Comparison of ENCODE assay signal across 8 mouse cellular contexts in genomic region chr15:79322991-79323790, GRCm38 (mm10). TPM values are rescaled to one million over a fixed set of nuclear protein-coding genes. Genes with fewer than 3 reads are reported as not detected.
DNase-seq lines count a peak whose midpoint lies in the region; ATAC-seq and TF ChIP-seq lines count a peak whose summit lies in the region.

No protein-coding gene starts in this region.

- H3K9ac ChIP-seq in heart, embryonic 11.5 days (ENCODE audit: low read depth, low read length), result peak overlapping the region; percentile 39; the same call in 1 of the 2 replicates
- no peak overlapping the region for H3K9ac ChIP-seq in kidney, postnatal 0 days (ENCODE audit: low read depth, low read length)

- no peaks in the 10 kb centered on the region for H3K9me3 ChIP-seq in heart, embryonic 11.5 days (replicated peaks; ENCODE audit: control insufficient read depth, low read length)
- no peaks in the 10 kb centered on the region for H3K9me3 ChIP-seq in kidney, postnatal 0 days (replicated peaks; ENCODE audit: low read length)

- no peak overlapping the region for H3K4me2 ChIP-seq in heart, embryonic 11.5 days
- H3K4me2 ChIP-seq in kidney, postnatal 0 days (ENCODE audit: low read length), result no peak overlapping the region

- ATAC-seq in heart, embryonic 11.5 days (replicated peaks; ENCODE audit: insufficient number of reproducible peaks, low FRiP score, low TSS enrichment), result no peak
- no peak for ATAC-seq in kidney, postnatal 0 days (replicated peaks; ENCODE audit: low FRiP score, low read depth)

- peak overlapping the region; percentile 68 for H3K27ac ChIP-seq in heart, embryonic 11.5 days (ENCODE audit: low read depth, low read length)
- peak overlapping the region; percentile 67 for H3K27ac ChIP-seq in kidney, postnatal 0 days

- H3K36me3 ChIP-seq in heart, embryonic 11.5 days (ENCODE audit: control insufficient read depth, insufficient read depth, low read length), result no peaks in the 10 kb centered on the region
- no peaks in the 10 kb centered on the region for H3K36me3 ChIP-seq in kidney, postnatal 0 days (ENCODE audit: insufficient read depth, low read length)

- TF ChIP-seq CTCF in kidney, postnatal 0 days (IDR thresholded peaks at IDR 0.05; ENCODE audit: low read depth), result no peak

- H3K27me3 ChIP-seq in heart, embryonic 11.5 days (ENCODE audit: control insufficient read depth, insufficient read depth, low read length), result no peaks in the 10 kb centered on the region
- H3K27me3 ChIP-seq in kidney, postnatal 0 days (ENCODE audit: insufficient read depth, low read length), result no peaks in the 10 kb centered on the region

- no peak overlapping the region for H3K4me3 ChIP-seq in heart, embryonic 11.5 days (ENCODE audit: low read depth, low read length)
- no peak overlapping the region for H3K4me3 ChIP-seq in kidney, postnatal 0 days (replicated peaks; ENCODE audit: low read depth, low read length)

- WGBS in heart, embryonic 11.5 days (ENCODE audit: insufficient replicate concordance), result 66% methylated on average over 6 of the region's 6 CpGs
- 54% methylated on average over 6 of the region's 6 CpGs for WGBS in kidney, postnatal 0 days

- peak; percentile 10 for DNase-seq in right cerebral cortex, adult 18-20 months
- no peak for DNase-seq in right cerebral cortex, postnatal 4 days
- DNase-seq in adrenal gland, postnatal 14 days, result peak; percentile 89
- DNase-seq in kidney, postnatal 0 days (ENCODE audit: low spot score), result peak; percentile 66
- DNase-seq in lung, postnatal 36 days, result peak; percentile 97
- DNase-seq in thymus, postnatal 0 days (ENCODE audit: low spot score), result peak; percentile 90
- DNase-seq in embryo, embryonic 9.5 days (ENCODE audit: extremely low spot score), result no peak

- peaks cover 37% of the 10 kb centered on the region for H3K4me1 ChIP-seq in heart, embryonic 11.5 days (ENCODE audit: control insufficient read depth, insufficient read depth, low read length)
- peaks cover 16% of the 10 kb centered on the region; the same call in 1 of the 2 replicates for H3K4me1 ChIP-seq in kidney, postnatal 0 days (replicated peaks; ENCODE audit: insufficient read depth, low read length)

RNA-seq across cellular contexts. Expression of gene Pla2g6, which starts 5.0 kb away (rescaled TPM):
- total RNA-seq in adrenal gland, postnatal 14 days (2021), result 22.1 and 26.0 TPM in 2 replicates
- polyA plus RNA-seq in heart, embryonic 11.5 days (2014; fragmentation: Nextera tagmentation; extraction: Ambion mirVana), result 11.6 and 12.9 TPM in 2 replicates
- 10.7 and 12.2 TPM in 2 replicates for polyA plus RNA-seq in kidney, postnatal 0 days (2015; fragmentation: Nextera tagmentation; extraction: Ambion mirVana)
- polyA plus RNA-seq in thymus, postnatal 0 days (2015; fragmentation: Nextera tagmentation; extraction: Ambion mirVana), result 12.8 and 15.2 TPM in 2 replicates

RNA-seq across cellular contexts. Expression of gene Maff, which starts 23.2 kb away (rescaled TPM):
- total RNA-seq in adrenal gland, postnatal 14 days (2021), result 6.2 and 7.4 TPM in 2 replicates
- 3.0 and 3.3 TPM in 2 replicates for polyA plus RNA-seq in heart, embryonic 11.5 days (2014; fragmentation: Nextera tagmentation; extraction: Ambion mirVana)
- 6.9 and 7.3 TPM in 2 replicates for polyA plus RNA-seq in kidney, postnatal 0 days (2015; fragmentation: Nextera tagmentation; extraction: Ambion mirVana)
- polyA plus RNA-seq in thymus, postnatal 0 days (2015; fragmentation: Nextera tagmentation; extraction: Ambion mirVana), result 7.2 and 8.7 TPM in 2 replicates

RNA-seq across cellular contexts. Expression of gene Baiap2l2, which starts 37.9 kb away (rescaled TPM):
- 0.30 TPM in 1 of 2 replicates, not detected in the other for total RNA-seq in adrenal gland, postnatal 14 days (2021)
- polyA plus RNA-seq in heart, embryonic 11.5 days (2014; fragmentation: Nextera tagmentation; extraction: Ambion mirVana), result 11.1 and 14.0 TPM in 2 replicates
- 23.9 and 25.0 TPM in 2 replicates for polyA plus RNA-seq in kidney, postnatal 0 days (2015; fragmentation: Nextera tagmentation; extraction: Ambion mirVana)
- 0.81 and 0.90 TPM in 2 replicates for polyA plus RNA-seq in thymus, postnatal 0 days (2015; fragmentation: Nextera tagmentation; extraction: Ambion mirVana)

Comparison
In these comparisons a context has a peak if more than half of its experiments do, and no peak if none do; other contexts are left out.
1. DNase-seq: peak in right cerebral cortex, adult 18-20 months (single experiment), adrenal gland, postnatal 14 days (single experiment), kidney, postnatal 0 days (single experiment), lung, postnatal 36 days (single experiment) and thymus, postnatal 0 days (single experiment); none in right cerebral cortex, postnatal 4 days (single experiment) and embryo, embryonic 9.5 days (single experiment).